Mouse (Mus musculus) midbrain, embryonic 10.5 days (tissue): Measurements from ENCODE around the gene Atf3. TPM values are rescaled to one million over a fixed set of nuclear protein-coding genes. Genes with fewer than 3 reads are reported as not detected.

ENCODE experiments used
- DNase-seq: peaks from one replicate; pipeline ENCODE4 v3.0.0-alpha.2; 2017; ENCODE audit warnings: low spot score
- H3K27ac ChIP-seq: fragments of 300-500 bp; sonication (generic); replicated peaks from 2 replicates; pipeline ENCODE4 v1.5.1; 2016; ENCODE audit warnings: mild to moderate bottlenecking
- H3K27me3 ChIP-seq: fragments of 300-500 bp; sonication (generic); 2 replicates; pipeline ENCODE4 v1.6.1; 2016; ENCODE audit warnings: low read depth, mild to moderate bottlenecking; ENCODE audit not compliant: poor library complexity, severe bottlenecking
- H3K36me3 ChIP-seq: fragments of 300-500 bp; sonication (generic); 2 replicates; pipeline ENCODE4 v1.6.1; 2016; ENCODE audit warnings: mild to moderate bottlenecking, moderate library complexity
- H3K4me1 ChIP-seq: fragments of 300-500 bp; sonication (generic); 2 replicates; pipeline ENCODE4 v1.6.1; 2016
- H3K4me3 ChIP-seq: fragments of 300-500 bp; sonication (generic); 2 replicates; pipeline ENCODE4 v1.5.1; 2016; ENCODE audit warnings: mild to moderate bottlenecking, moderate library complexity
- H3K9me3 ChIP-seq: fragments of 300-500 bp; sonication (generic); replicated peaks from 2 replicates; pipeline ENCODE4 v1.6.1; 2016; ENCODE audit warnings: mild to moderate bottlenecking
- WGBS: fragments of 180-500 bp; shearing (Covaris S2); methylation state at CpG from one replicate; pipeline ENCODE4 v1.1.7; 2016; 5-methylcytosine and 5-hydroxymethylcytosine counted together
- polyA plus RNA-seq: library from polyadenylated mRNA; unstranded; fragments of >200 nt; fragmentation: Nextera tagmentation; extraction: Ambion mirVana; gene quantifications from 2 replicates; pipeline ENCODE4 v1.2.1, GENCODE M21; 2016

The Atf3 gene
- polyA plus RNA-seq, 1 experiment from 2014 or later: 5.5 TPM

GRCm38 (mm10) chr1:191224981-191225703, 7.3 kb upstream of the Atf3 start:
- H3K27me3 ChIP-seq: no peaks in the 10 kb centered on the region
- H3K4me3 ChIP-seq: peak overlapping the region; percentile 82
- H3K4me1 ChIP-seq: peaks cover 22% of the 10 kb centered on the region
- no peak for DNase-seq
- peak overlapping the region; percentile 89 for H3K27ac ChIP-seq
- H3K9me3 ChIP-seq: no peaks in the 10 kb centered on the region
- H3K36me3 ChIP-seq: no peaks in the 10 kb centered on the region
- 54% methylated on average over 9 of the region's 9 CpGs for WGBS

DNA sequence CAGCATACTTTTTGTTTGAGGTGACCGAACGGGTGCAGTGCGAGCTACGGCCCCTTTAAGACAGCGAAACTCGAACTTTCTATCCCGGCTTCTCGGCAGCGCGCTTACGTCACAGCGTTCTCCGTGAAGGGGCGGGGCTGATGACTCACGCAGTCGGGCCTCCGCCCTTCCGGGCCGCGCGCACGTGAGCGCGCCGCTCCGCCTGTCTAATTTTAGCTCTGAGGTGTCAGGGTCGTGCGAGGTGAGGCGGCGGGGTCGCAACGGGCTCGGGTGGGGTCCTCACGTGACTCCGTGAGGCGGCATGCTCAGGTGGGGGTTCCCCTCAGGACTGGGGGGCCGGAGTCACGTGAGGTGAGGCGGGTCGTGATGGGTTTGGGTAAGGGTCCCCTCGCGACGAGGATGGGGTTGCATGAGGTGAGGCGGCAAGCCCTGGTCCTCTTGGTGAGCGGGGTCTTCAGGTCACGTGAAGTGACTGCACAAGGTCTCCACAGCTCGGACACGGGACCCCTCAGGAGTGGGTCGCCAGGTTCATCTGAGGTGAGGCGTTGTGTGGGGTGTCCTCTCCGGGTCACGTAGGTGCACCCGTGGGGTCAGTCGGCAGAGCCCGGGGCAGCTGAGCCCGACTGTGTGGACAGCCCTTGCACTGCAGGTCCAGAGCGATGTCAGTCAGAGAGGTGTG, 6.6 kb upstream of the Atf3 start:
- WGBS: 2% methylated on average over 57 of the region's 57 CpGs
- peak overlapping the region; percentile 89 for H3K27ac ChIP-seq
- H3K4me1 ChIP-seq: peaks cover 22% of the 10 kb centered on the region
- H3K27me3 ChIP-seq: no peaks in the 10 kb centered on the region
- DNase-seq: peak; percentile 92
- no peaks in the 10 kb centered on the region for H3K9me3 ChIP-seq
- peak overlapping the region; percentile 82 for H3K4me3 ChIP-seq
- no peaks in the 10 kb centered on the region for H3K36me3 ChIP-seq

GRCm38 (mm10) chr1:191223930-191224301, 6.1 kb upstream of the Atf3 start:
- no peak for DNase-seq
- 60% methylated on average over 10 of the region's 10 CpGs for WGBS

GRCm38 (mm10) chr1:191222031-191222430, 4.2 kb upstream of the Atf3 start:
- no peaks in the 10 kb centered on the region for H3K9me3 ChIP-seq
- H3K27ac ChIP-seq: no peak overlapping the region
- peaks cover 22% of the 10 kb centered on the region for H3K4me1 ChIP-seq
- 86% methylated on average over 4 of the region's 4 CpGs for WGBS
- H3K27me3 ChIP-seq: 0 out of 2 replicates have a peak, but pooled peaks cover under 1% of the 10 kb centered on the region
- no peak for DNase-seq
- no peak overlapping the region for H3K4me3 ChIP-seq
- H3K36me3 ChIP-seq: no peaks in the 10 kb centered on the region

More at GRCm38 (mm10) chr1:191223930-191224301, 6.1 kb upstream of the Atf3 start:
- peaks cover 22% of the 10 kb centered on the region for H3K4me1 ChIP-seq
- no peaks in the 10 kb centered on the region for H3K9me3 ChIP-seq
- peak overlapping the region; percentile 89 for H3K27ac ChIP-seq
- no peaks in the 10 kb centered on the region for H3K36me3 ChIP-seq
- H3K4me3 ChIP-seq: peak overlapping the region; percentile 82
- no peaks in the 10 kb centered on the region for H3K27me3 ChIP-seq

DNA sequence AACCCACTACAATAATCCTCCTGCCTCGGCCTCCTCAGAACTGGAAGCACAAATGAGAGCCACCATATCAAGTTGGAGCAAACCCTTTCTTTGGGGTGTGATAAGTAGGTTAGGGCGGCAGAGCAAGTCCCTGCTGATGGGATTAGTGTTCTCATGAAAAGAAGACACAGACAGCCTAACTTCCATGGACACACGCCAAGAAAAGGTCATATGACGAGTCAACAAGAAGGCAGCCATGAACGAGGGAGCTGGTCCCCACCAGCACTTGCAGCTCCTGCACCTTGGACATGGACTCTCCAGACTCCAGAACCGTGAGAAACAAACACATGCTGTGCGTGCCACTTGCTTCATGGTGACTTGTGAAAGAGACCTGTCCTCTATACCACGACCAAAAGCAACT, 2.7 kb upstream of the Atf3 start:
- WGBS: 82% methylated on average over 8 of the region's 8 CpGs
- H3K4me3 ChIP-seq: no peak overlapping the region
- H3K4me1 ChIP-seq: peaks cover 31% of the 10 kb centered on the region
- H3K36me3 ChIP-seq: no peaks in the 10 kb centered on the region
- peaks cover 7% of the 10 kb centered on the region; the same call in 1 of the 2 replicates for H3K27me3 ChIP-seq
- no peaks in the 10 kb centered on the region for H3K9me3 ChIP-seq
- H3K27ac ChIP-seq: no peak overlapping the region
- no peak for DNase-seq

- no peaks in the 10 kb centered on the region for H3K36me3 ChIP-seq
- no peak for DNase-seq
- H3K4me1 ChIP-seq: peaks cover 22% of the 10 kb centered on the region
- H3K4me3 ChIP-seq: no peak overlapping the region
- H3K9me3 ChIP-seq: no peaks in the 10 kb centered on the region
- 95% methylated on average over 1 of the region's 1 CpGs for WGBS
- H3K27me3 ChIP-seq: peaks cover 7% of the 10 kb centered on the region; the same call in 1 of the 2 replicates
- H3K27ac ChIP-seq: no peak overlapping the region
Observed at GRCm38 (mm10) chr1:191219748-191220147, 1.9 kb upstream of the Atf3 start.

DNA sequence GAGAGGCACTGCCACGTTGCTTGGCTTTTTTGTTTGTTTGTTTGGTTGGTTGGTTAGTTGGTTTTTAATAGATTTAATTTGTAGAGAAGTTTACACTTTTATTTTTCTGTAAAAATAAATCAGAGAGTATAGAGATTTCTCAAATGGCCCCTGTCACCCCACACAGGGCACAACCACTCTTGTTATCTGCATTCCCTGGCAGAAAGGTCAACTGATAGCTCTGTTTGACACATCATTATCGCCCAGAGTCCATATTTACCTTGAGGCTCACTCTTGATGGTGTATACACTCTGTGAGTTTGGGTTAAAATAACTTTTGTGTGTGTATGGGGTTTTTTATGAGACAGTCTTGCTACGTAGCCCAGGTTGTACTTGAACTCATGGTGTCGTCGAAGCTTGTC, 744 bp upstream of the Atf3 start:
- no peaks in the 10 kb centered on the region for H3K9me3 ChIP-seq
- DNase-seq: no peak
- WGBS: 85% methylated on average over 5 of the region's 5 CpGs

DNA sequence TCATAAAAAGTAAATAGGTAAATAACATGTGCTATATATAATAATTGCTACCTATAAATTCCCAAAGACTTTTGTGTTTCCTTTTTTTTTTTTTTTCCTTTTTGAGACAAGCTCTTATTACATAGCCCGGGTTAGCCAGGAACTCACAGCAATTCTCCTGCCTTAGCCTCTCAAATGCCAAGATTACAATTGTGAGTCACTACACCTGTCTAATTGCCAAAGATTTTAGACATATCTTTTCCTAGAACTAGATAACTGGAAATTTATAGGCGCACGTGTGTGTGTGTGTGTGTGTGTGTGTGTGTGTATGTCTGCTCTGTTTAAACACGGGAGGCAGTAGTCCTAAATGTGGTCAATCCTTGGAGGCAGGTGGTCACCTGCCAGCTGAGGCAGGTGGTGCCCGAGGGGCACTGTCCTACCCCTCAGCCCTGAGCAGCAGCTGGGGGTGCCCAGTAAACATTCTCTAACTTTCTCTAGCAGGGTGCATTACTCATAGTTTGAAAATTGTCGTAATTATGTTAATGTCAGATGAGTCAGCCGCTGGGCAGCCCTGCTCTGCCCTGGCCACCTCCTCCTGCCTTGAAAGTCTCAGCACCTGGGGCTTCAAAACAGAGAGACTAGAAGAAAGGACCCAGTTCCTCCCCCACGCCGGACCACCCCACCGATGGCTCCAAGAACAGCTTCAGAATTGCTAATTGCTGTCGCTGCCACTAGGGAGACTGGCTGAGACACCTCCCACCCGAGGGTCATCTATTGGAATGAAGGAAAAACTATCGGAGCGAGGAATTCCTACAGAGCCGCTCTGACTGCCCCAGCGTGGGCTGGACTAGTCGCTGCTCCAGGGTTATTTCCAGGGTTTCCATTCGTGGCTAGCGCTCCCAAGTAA, 1.8 kb downstream of the Atf3 start:
- peak overlapping the region; percentile 23; the same call in 1 of the 2 replicates for H3K27ac ChIP-seq
- peaks cover 11% of the 10 kb centered on the region for H3K4me1 ChIP-seq
- no peaks in the 10 kb centered on the region for H3K36me3 ChIP-seq
- no peak overlapping the region; the same call in 1 of the 2 replicates for H3K4me3 ChIP-seq
- peaks cover 7% of the 10 kb centered on the region; the same call in 1 of the 2 replicates for H3K27me3 ChIP-seq
- no peaks in the 10 kb centered on the region for H3K9me3 ChIP-seq
- 37% methylated on average over 19 of the region's 19 CpGs for WGBS
- DNase-seq: no peak

More for the DNA sequence above, 744 bp upstream of the Atf3 start:
- H3K27ac ChIP-seq: no peak overlapping the region
- H3K36me3 ChIP-seq: no peaks in the 10 kb centered on the region
- peaks cover 13% of the 10 kb centered on the region for H3K4me1 ChIP-seq
- peaks cover 7% of the 10 kb centered on the region; the same call in 1 of the 2 replicates for H3K27me3 ChIP-seq
- H3K4me3 ChIP-seq: no peak overlapping the region

DNA sequence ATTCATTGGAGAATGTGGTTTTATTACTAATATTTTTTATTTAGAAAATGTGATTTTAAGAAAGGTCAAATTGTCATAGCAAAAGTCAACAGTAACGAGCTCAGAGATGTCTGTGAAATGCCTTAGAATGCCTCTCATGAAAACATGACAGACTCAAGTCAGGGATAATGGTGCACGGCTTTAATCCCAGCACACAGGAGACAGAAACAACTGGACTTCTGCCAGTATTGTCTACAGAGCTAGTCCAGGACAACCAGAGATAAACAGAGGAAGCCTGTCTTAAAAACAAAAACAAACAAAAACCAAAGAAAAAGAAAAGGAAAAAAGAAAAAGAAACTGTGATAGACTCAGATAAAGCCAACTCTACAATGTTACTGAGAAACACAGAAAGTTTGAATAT, 6.7 kb downstream of the Atf3 start:
- no peak overlapping the region for H3K4me3 ChIP-seq
- peaks cover 2% of the 10 kb centered on the region for H3K4me1 ChIP-seq
- no peaks in the 10 kb centered on the region for H3K9me3 ChIP-seq
- H3K27me3 ChIP-seq: no peaks in the 10 kb centered on the region; the same call in 1 of the 2 replicates
- no peak overlapping the region for H3K27ac ChIP-seq
- no peaks in the 10 kb centered on the region for H3K36me3 ChIP-seq
- no peak for DNase-seq
- WGBS: 57% methylated on average over 2 of the region's 2 CpGs

DNA sequence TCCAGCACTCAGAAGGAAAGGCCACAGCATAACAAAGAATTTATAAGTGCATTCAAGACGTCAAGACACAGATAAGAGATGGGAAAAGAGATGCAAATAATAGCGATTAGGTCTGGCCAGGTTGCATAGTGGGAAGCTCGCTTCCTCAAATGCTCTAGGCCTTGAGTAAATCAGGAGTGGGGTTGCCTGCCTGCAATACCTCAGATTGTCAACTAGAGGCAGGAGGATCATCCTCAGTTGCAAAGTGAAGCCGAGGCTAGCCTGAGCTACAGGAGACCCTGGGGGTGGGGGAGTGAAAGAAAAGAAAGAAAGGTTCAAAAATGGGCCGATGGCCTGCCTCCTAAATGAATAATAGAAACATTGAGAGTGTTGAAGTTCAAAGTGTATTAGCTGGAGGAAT, 12.0 kb downstream of the Atf3 start:
- no peak overlapping the region for H3K27ac ChIP-seq
- WGBS: 85% methylated on average over 5 of the region's 5 CpGs

DNA sequence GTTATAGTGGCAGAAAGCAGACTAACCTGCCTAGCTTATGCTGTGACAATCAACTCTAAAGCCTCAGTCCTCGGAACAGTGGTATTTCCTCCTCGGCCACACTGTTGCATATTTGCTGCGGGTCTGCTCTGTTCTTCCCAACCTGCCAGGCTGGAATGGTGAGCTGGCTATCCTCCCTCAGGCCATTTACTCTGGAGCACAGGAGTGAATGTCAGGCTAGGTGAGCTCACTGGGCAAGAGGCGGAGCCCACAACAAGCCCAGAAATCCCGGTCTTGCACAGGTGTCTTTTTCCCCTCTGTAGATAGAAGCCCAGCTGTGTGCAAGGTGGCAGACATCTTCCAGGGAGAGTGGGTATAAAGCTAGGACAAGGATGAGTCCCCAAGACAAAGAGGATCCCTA, 13.0 kb downstream of the Atf3 start:
- DNase-seq: no peak
- no peak overlapping the region for H3K4me3 ChIP-seq
- no peaks in the 10 kb centered on the region for H3K4me1 ChIP-seq
- no peaks in the 10 kb centered on the region for H3K27me3 ChIP-seq
- no peaks in the 10 kb centered on the region for H3K9me3 ChIP-seq
- 85% methylated on average over 5 of the region's 5 CpGs for WGBS
- H3K36me3 ChIP-seq: no peaks in the 10 kb centered on the region
- H3K27ac ChIP-seq: no peak overlapping the region

More for the DNA sequence above, 12.0 kb downstream of the Atf3 start:
- Histone ChIP-seq H3K4me1 (no peaks in the 10 kb centered on the region), H3K4me3 (no peak overlapping the region), H3K36me3 (no peaks in the 10 kb centered on the region), H3K9me3 (no peaks in the 10 kb centered on the region), H3K27me3 (no peaks in the 10 kb centered on the region)
- DNase-seq: no peak

DNA sequence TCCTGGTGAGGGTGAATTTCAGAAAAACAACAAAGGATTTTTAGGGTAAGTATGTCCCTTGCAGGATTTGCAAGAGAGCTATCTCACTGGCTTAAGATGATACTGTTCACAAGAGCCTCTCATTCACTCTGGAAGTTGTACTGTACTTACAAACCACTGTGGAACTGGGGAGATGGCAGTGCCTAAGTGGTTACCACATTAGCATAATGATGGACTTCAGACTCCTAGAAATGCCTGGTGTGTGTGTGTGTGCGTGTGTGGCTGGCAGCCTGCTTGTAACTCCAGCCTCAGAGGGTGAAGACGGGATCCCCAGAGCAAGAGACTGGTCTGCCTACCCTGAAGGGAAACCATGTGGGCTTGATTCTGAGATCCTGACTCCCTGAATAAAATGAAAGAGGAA, 14.3 kb downstream of the Atf3 start:
- H3K4me3 ChIP-seq: no peak overlapping the region
- no peaks in the 10 kb centered on the region for H3K36me3 ChIP-seq
- no peaks in the 10 kb centered on the region for H3K9me3 ChIP-seq
- WGBS: 88% methylated on average over 2 of the region's 2 CpGs
- H3K27ac ChIP-seq: no peak overlapping the region
- no peak for DNase-seq
- H3K27me3 ChIP-seq: no peaks in the 10 kb centered on the region
- no peaks in the 10 kb centered on the region for H3K4me1 ChIP-seq
